Mouse (Mus musculus) stomach, adult 2 months (tissue): ENCODE measurements around the gene Lancl1. TPM values are rescaled to one million over a fixed set of nuclear protein-coding genes. Genes with fewer than 3 reads are reported as not detected.

Experiments used
- polyA plus RNA-seq: library from polyadenylated mRNA; depleted of rRNA; stranded (reverse); fragments of >200 nt; gene quantifications from 2 replicates; pipeline ENCODE4 v1.2.3, GENCODE M21; 2012; rRNA removed

Lancl1 gene
- 11.1 and 14.8 TPM in 2 replicates for polyA plus RNA-seq

GRCm38 (mm10) chr1:67038246-67038987 lies at the start of gene Lancl1:
Gene Lancl1, minus strand, starts transcription at chr1:67038872.

Other genes with a start within 250 kb of the Lancl1 start
- 0.13 and 0.24 TPM in 2 replicates for gene Kansl1l, start 221.3 kb downstream of the Lancl1 start, polyA plus RNA-seq
- gene Acadl, start 175.6 kb downstream of the Lancl1 start, polyA plus RNA-seq = 4.6 and 6.7 TPM in 2 replicates
- 23.3 and 47.1 TPM in 2 replicates for gene Myl1, start 93.5 kb downstream of the Lancl1 start, polyA plus RNA-seq
- gene Cps1, start 84.2 kb upstream of the Lancl1 start, polyA plus RNA-seq = 0.01 and 0.02 TPM in 2 replicates